Mouse (Mus musculus): ENCODE data around the gene Ryr2.

DNA sequence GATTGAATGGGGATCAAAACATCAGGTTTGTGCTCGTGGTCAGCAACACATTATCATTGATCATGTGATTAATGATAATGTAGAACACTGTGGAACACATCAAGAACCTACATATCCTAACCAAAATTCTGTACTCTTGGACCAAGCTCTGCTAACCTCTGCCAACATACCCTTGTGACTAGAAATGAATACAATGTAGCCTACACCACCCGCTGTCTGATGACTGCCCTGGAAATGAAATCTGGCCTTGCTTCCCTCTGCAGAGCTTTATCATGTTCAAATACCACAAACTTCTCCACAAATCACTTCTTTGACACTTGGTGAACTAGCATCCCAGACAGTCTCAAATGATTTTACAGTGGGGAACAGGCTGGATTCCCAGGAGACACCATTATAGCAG, 128.4 kb downstream of the Ryr2 start:
- no peak for TF ChIP-seq CTCF (IDR thresholded peaks at IDR 0.05; ENCODE audit: low read depth)
- TF ChIP-seq EP300 (IDR thresholded peaks at IDR 0.05; ENCODE audit: low read depth), result no peak

All from liver, embryonic 14.5 days (tissue).